Mouse (Mus musculus) heart, embryonic 12.5 days (tissue): ENCODE measurements around the gene Aoc3. TPM values are rescaled to one million over a fixed set of nuclear protein-coding genes. Genes with fewer than 3 reads are reported as not detected.

ENCODE experiments used
- ATAC-seq: fragments of 200-750 bp; cut with Nextera tagmentation; 2 replicates; pipeline ENCODE4 v1.8.0; 2017; ENCODE audit warnings: moderate TSS enrichment, moderate library complexity; ENCODE audit not compliant: insufficient number of reproducible peaks, low FRiP score
- H3K27ac ChIP-seq: fragments of 300-500 bp; sonication (generic); 2 replicates; pipeline ENCODE4 v1.5.1; 2016; ENCODE audit warnings: mild to moderate bottlenecking, moderate library complexity; ENCODE audit not compliant: poor library complexity, severe bottlenecking
- H3K27me3 ChIP-seq: fragments of 300-500 bp; sonication (generic); replicated peaks from 2 replicates; pipeline ENCODE4 v1.6.1; 2016; ENCODE audit warnings: mild to moderate bottlenecking, moderate library complexity
- H3K36me3 ChIP-seq: fragments of 300-500 bp; sonication (generic); 2 replicates; pipeline ENCODE4 v1.6.1; 2016; ENCODE audit warnings: mild to moderate bottlenecking, moderate library complexity
- H3K4me1 ChIP-seq: fragments of 300-500 bp; sonication (generic); replicated peaks from 2 replicates; pipeline ENCODE4 v1.6.1; 2016; ENCODE audit warnings: mild to moderate bottlenecking
- H3K4me2 ChIP-seq: fragments of 300-500 bp; sonication (generic); 2 replicates; pipeline ENCODE4 v1.6.1; 2016; ENCODE audit warnings: mild to moderate bottlenecking, moderate library complexity
- H3K4me3 ChIP-seq: fragments of 300-500 bp; sonication (generic); 2 replicates; pipeline ENCODE4 v1.5.1; 2016; ENCODE audit warnings: mild to moderate bottlenecking
- H3K9ac ChIP-seq: fragments of 300-500 bp; sonication (generic); 2 replicates; pipeline ENCODE4 v1.6.1; 2016; ENCODE audit warnings: mild to moderate bottlenecking, moderate library complexity
- H3K9me3 ChIP-seq: fragments of 300-500 bp; sonication (generic); replicated peaks from 2 replicates; pipeline ENCODE4 v1.6.1; 2016; ENCODE audit warnings: mild to moderate bottlenecking, moderate library complexity
- whole genome bisulfite sequencing: fragments of 180-500 bp; shearing (Covaris S2); methylation state at CpG from one replicate; pipeline ENCODE4 v1.1.7; 2016; 5-methylcytosine and 5-hydroxymethylcytosine counted together
- polyA plus RNA-seq: library from polyadenylated mRNA; unstranded; fragments of >200 nt; fragmentation: Nextera tagmentation; extraction: Ambion mirVana; gene quantifications from 2 replicates; pipeline ENCODE4 v1.2.1, GENCODE M21; 2016

Gene Aoc3
- 0.06 and 0.17 TPM in 2 replicates for polyA plus RNA-seq

DNA sequence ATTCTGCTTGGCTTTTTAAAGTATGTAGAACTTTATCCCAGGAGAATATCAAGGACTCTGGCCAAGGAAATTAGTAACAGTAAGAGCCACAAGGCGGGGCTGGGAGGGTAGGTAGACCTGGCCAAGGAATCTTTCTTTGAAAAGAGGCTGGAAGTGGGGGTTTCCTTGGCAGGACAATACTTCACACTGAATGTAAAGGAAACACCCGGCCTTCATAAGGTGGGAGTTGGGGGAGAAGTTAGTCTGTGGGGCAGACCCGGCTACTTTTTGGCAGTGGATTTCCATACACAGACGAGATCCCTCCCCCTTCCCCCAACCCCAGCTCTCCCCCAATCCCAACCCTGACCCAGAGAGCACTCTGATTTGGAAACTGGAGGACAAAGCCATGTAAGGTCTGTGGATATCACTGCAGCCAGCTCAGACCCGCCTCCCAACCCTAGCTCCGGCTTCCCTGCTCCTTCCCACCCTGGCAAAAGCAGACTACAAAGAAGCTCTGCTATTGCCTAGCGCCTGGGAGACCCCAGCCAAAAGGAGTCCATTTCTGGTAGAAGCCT lies at the start of gene Aoc3:
Gene Aoc3 (plus strand): TSS at position 235 of the 554 bp plus-strand sequence.
- H3K9me3 ChIP-seq = no peaks in the 10 kb centered on the region
- H3K27me3 ChIP-seq = no peaks in the 10 kb centered on the region
- peaks cover 5% of the 10 kb centered on the region for H3K36me3 ChIP-seq
- H3K4me1 ChIP-seq = peaks cover 11% of the 10 kb centered on the region; the same call in 1 of the 2 replicates
- H3K4me2 ChIP-seq = no peak within 1 kb of the TSS
- WGBS = 58% methylated on average over 7 of the region's 7 CpGs
- H3K9ac ChIP-seq = no peak within 1 kb of the TSS
- ATAC-seq = no peak
- H3K4me3 ChIP-seq = no peak within 1 kb of the TSS
- H3K27ac ChIP-seq = no peak within 1 kb of the TSS

- Histone ChIP-seq H3K9ac (no peak overlapping the region), H3K4me2 (no peak overlapping the region), H3K36me3 (peaks cover 17% of the 10 kb centered on the region), H3K4me3 (no peak overlapping the region), H3K27me3 (0 out of 2 replicates have a peak, but pooled peaks cover 9% of the 10 kb centered on the region), H3K4me1 (peaks cover 28% of the 10 kb centered on the region), H3K9me3 (no peaks in the 10 kb centered on the region), H3K27ac (no peak overlapping the region)
- 53% methylated on average over 7 of the region's 7 CpGs for WGBS
- no peak for ATAC-seq
These were observed 49.6 kb upstream of the Aoc3 start for GRCm38 (mm10) chr11:101280837-101281236.

DNA sequence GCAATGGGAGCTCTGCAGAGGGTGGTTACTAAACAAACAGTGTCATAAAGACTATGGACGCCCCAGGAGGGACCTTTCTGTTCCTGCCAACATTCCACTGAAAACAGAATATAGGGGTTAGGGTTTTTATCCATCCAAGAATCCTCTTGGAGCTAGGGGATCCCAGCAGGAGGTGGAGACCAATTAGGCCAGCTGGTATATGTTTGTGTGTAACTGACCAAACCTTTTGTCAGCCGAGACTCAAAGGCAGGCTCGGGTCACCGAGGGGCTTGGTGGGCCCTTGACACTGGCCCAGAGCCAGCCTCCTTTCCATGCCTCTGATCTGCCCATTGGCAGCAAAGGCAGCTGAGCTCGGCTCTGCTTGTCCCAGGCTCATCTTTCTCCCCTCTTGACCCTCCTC lies 47.5 kb upstream of the Aoc3 start:
- Histone ChIP-seq H3K4me1 (peaks cover 7% of the 10 kb centered on the region), H3K27ac (no peak overlapping the region), H3K36me3 (peaks cover 17% of the 10 kb centered on the region), H3K4me2 (no peak overlapping the region), H3K4me3 (no peak overlapping the region), H3K27me3 (0 out of 2 replicates have a peak, but pooled peaks cover 9% of the 10 kb centered on the region), H3K9me3 (no peaks in the 10 kb centered on the region), H3K9ac (no peak overlapping the region)
- WGBS = 44% methylated on average over 5 of the region's 5 CpGs
- ATAC-seq = no peak

DNA sequence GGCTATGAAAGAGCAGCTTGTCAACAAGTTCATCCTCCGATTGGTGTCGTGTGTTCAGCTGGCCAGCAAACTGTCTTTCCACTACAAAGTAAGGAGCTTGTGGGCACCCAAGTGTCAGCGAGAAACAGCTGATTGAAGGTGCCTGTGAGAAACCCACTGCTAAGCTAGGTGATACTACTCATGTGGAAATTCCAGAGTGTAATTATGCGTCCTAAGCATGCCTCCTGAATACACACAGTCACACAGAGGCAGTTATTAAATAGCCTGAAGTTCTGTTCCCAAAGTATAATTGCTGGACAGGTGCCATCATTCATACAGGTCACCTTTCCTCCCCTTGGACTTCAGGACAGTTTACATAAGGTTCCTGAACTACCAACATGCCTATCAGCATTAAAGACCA lies 46.6 kb upstream of the Aoc3 start:
- 65% methylated on average over 4 of the region's 4 CpGs for WGBS
- ATAC-seq = no peak
- 0 out of 2 replicates have a peak, but pooled peaks cover 3% of the 10 kb centered on the region for H3K4me1 ChIP-seq

DNA sequence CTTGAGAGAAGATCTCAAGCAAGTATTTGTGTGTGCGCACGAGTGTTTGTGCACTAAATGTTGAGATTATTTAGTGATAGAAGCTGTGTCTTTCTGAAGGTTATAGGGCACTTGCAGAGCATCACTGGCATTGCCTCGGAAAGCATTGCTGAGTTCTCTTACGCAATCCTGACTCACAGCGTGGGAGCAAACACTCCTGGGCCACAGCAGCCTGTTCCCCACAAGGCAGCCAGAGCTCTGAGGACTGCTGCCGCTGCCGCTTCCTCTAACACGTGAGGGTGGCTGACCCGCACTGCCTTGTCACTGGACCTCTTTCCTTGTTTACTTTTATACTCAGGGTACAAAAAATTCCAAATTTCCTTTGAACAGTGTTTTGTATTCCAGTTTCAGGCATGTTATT lies 43.1 kb upstream of the Aoc3 start:
- Histone ChIP-seq H3K9me3 (no peaks in the 10 kb centered on the region), H3K4me1 (no peaks in the 10 kb centered on the region), H3K36me3 (peaks cover 60% of the 10 kb centered on the region), H3K27ac (no peak overlapping the region), H3K27me3 (no peaks in the 10 kb centered on the region), H3K4me3 (no peak overlapping the region), H3K4me2 (no peak overlapping the region), H3K9ac (no peak overlapping the region)
- ATAC-seq = no peak
- 85% methylated on average over 9 of the region's 9 CpGs for WGBS

More for the DNA sequence above, 46.6 kb upstream of the Aoc3 start:
- Histone ChIP-seq H3K27ac (no peak overlapping the region), H3K27me3 (0 out of 2 replicates have a peak, but pooled peaks cover 9% of the 10 kb centered on the region), H3K9me3 (no peaks in the 10 kb centered on the region), H3K4me2 (no peak overlapping the region), H3K9ac (no peak overlapping the region), H3K4me3 (no peak overlapping the region), H3K36me3 (peaks cover 25% of the 10 kb centered on the region)

DNA sequence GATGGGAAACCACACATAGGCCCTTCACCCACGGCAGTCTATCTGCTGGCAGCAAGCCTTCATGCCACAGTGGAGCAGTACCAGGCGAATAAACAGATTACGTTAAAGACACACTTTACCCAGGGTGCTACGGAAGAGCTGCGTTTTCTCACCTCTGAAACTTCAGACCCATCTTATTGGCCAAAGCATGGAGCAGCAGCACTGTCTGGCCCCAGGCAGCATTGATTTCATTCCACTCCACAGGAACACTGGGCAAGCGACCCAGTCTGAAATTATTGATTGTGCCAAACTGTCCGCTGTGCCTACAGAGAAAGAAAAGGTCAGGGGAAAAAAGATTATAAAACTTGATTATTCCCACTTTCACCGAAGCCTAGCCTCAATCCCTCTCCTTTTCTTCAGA lies 39.2 kb upstream of the Aoc3 start:
- 93% methylated on average over 8 of the region's 8 CpGs for WGBS
- Histone ChIP-seq H3K4me1 (no peaks in the 10 kb centered on the region), H3K27me3 (no peaks in the 10 kb centered on the region), H3K27ac (no peak overlapping the region), H3K36me3 (peaks cover 88% of the 10 kb centered on the region), H3K4me3 (no peak overlapping the region), H3K9me3 (no peaks in the 10 kb centered on the region), H3K4me2 (no peak overlapping the region), H3K9ac (no peak overlapping the region)
- no peak for ATAC-seq

- H3K4me1 ChIP-seq = peaks cover under 1% of the 10 kb centered on the region; the same call in 1 of the 2 replicates
- ATAC-seq = no peak
- H3K27ac ChIP-seq = no peak overlapping the region
- H3K9ac ChIP-seq = no peak overlapping the region
- 93% methylated on average over 8 of the region's 8 CpGs for WGBS
- no peaks in the 10 kb centered on the region for H3K9me3 ChIP-seq
- no peak overlapping the region for H3K4me2 ChIP-seq
- peaks cover 85% of the 10 kb centered on the region for H3K36me3 ChIP-seq
- no peak overlapping the region for H3K4me3 ChIP-seq
- no peaks in the 10 kb centered on the region for H3K27me3 ChIP-seq
These were observed 35.2 kb upstream of the Aoc3 start for GRCm38 (mm10) chr11:101295191-101295590.

DNA sequence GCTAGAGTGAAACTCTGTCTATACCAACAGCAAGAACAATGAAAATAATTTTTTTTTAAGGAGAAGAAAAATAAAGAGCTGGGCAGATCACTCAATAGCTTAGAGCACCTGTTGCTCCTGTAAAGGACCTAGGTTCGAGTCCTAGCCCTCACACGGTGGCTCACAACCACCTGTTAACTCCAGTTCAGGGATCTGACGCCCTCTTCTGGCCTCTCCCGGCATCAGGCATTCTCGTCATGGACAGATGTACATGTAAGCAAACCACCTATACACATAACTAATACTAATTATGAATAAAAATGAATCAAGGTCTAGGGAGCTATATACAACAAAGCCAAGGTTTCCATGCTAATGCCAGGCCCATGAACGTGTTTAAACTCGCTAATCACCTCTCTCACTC lies 29.5 kb upstream of the Aoc3 start:
- H3K9me3 ChIP-seq = no peaks in the 10 kb centered on the region
- H3K27ac ChIP-seq = no peak overlapping the region
- H3K27me3 ChIP-seq = no peaks in the 10 kb centered on the region
- WGBS = 58% methylated on average over 7 of the region's 7 CpGs
- H3K4me3 ChIP-seq = peak overlapping the region; percentile 96
- H3K4me1 ChIP-seq = peaks cover 18% of the 10 kb centered on the region
- ATAC-seq = no peak
- H3K4me2 ChIP-seq = peak overlapping the region; percentile 99
- H3K36me3 ChIP-seq = peaks cover 31% of the 10 kb centered on the region
- peak overlapping the region; percentile 93 for H3K9ac ChIP-seq

GRCm38 (mm10) chr11:101301299-101302003 lies 29.0 kb upstream of the Aoc3 start:
- peak overlapping the region; percentile 93 for H3K9ac ChIP-seq
- no peaks in the 10 kb centered on the region for H3K27me3 ChIP-seq
- ATAC-seq = peak; percentile 37
- 11% methylated on average over 26 of the region's 26 CpGs for WGBS
- no peaks in the 10 kb centered on the region for H3K9me3 ChIP-seq
- peak overlapping the region; percentile 34; the same call in 1 of the 2 replicates for H3K27ac ChIP-seq
- H3K4me2 ChIP-seq = peak overlapping the region; percentile 99
- H3K36me3 ChIP-seq = peaks cover 27% of the 10 kb centered on the region
- peak overlapping the region; percentile 96 for H3K4me3 ChIP-seq
- peaks cover 18% of the 10 kb centered on the region for H3K4me1 ChIP-seq

GRCm38 (mm10) chr11:101302004-101302798 lies 28.2 kb upstream of the Aoc3 start, which contains the start of gene Becn1:
TSS of gene Becn1 (minus strand) at chr11:101302286.
- Histone ChIP-seq H3K36me3 (peaks cover 24% of the 10 kb centered on the region), H3K9me3 (no peaks in the 10 kb centered on the region), H3K4me2 (peak within 1 kb of the TSS; percentile 99), H3K4me1 (peaks cover 18% of the 10 kb centered on the region), H3K27ac (peak within 1 kb of the TSS; percentile 34; the same call in 1 of the 2 replicates), H3K27me3 (no peaks in the 10 kb centered on the region), H3K4me3 (peak within 1 kb of the TSS; percentile 96), H3K9ac (peak within 1 kb of the TSS; percentile 93)
- 6% methylated on average over 39 of the region's 39 CpGs for WGBS
- peak; percentile 93 for ATAC-seq

GRCm38 (mm10) chr11:101307744-101308143 lies 22.7 kb upstream of the Aoc3 start:
- 28% methylated on average over 5 of the region's 5 CpGs for WGBS
- H3K27me3 ChIP-seq = no peaks in the 10 kb centered on the region
- H3K4me2 ChIP-seq = no peak overlapping the region
- H3K9ac ChIP-seq = no peak overlapping the region
- H3K36me3 ChIP-seq = no peaks in the 10 kb centered on the region
- no peaks in the 10 kb centered on the region for H3K4me1 ChIP-seq
- no peaks in the 10 kb centered on the region for H3K9me3 ChIP-seq
- no peak overlapping the region for H3K27ac ChIP-seq
- H3K4me3 ChIP-seq = no peak overlapping the region
- ATAC-seq = no peak
